Mouse (Mus musculus) hindbrain, embryonic 11.5 days (tissue): Measurements from ENCODE around the gene Farsa. TPM values are rescaled to one million over a fixed set of nuclear protein-coding genes. Genes with fewer than 3 reads are reported as not detected.
A peak's percentile ranks its signal among the peaks of the same experiment; 100 is the strongest.

Experiments
- ATAC-seq: fragments of 200-750 bp; cut with Nextera tagmentation; 2 replicates; pipeline ENCODE4 v1.8.0; 2017; ENCODE audit warnings: mild to moderate bottlenecking, moderate TSS enrichment, moderate library complexity; ENCODE audit not compliant: low FRiP score
- DNase-seq: peaks from one replicate; pipeline ENCODE4 v3.0.0-alpha.2; 2015; ENCODE audit warnings: low spot score
- H3K27ac ChIP-seq: fragments of 300-500 bp; sonication (generic); 2 replicates; pipeline ENCODE4 v1.5.1; 2014; ENCODE audit warnings: mild to moderate bottlenecking, low read depth, low read length
- H3K27me3 ChIP-seq: fragments of 300-500 bp; sonication (generic); 2 replicates; pipeline ENCODE4 v1.6.1; 2014; ENCODE audit warnings: mild to moderate bottlenecking, low read length, moderate library complexity, mixed read lengths; ENCODE audit not compliant: control insufficient read depth, insufficient read depth
- H3K36me3 ChIP-seq: fragments of 300-500 bp; sonication (generic); 2 replicates; pipeline ENCODE4 v1.6.1; 2014; ENCODE audit warnings: mild to moderate bottlenecking, low read length, moderate library complexity, mixed read lengths; ENCODE audit not compliant: control insufficient read depth, insufficient read depth
- H3K4me1 ChIP-seq: fragments of 300-500 bp; sonication (generic); replicated peaks from 2 replicates; pipeline ENCODE4 v1.6.1; 2014; ENCODE audit warnings: low read length, mixed read lengths; ENCODE audit not compliant: control insufficient read depth, insufficient read depth
- H3K4me2 ChIP-seq: fragments of 300-500 bp; sonication (generic); replicated peaks from 2 replicates; pipeline ENCODE4 v1.6.1; 2014; ENCODE audit warnings: mild to moderate bottlenecking, low read depth, low read length
- H3K4me3 ChIP-seq: fragments of 300-500 bp; sonication (generic); 2 replicates; pipeline ENCODE4 v1.5.1; 2014; ENCODE audit warnings: low read depth, low read length
- H3K9ac ChIP-seq: fragments of 300-500 bp; sonication (generic); 2 replicates; pipeline ENCODE4 v1.6.1; 2014; ENCODE audit warnings: low read depth, low read length
- H3K9me3 ChIP-seq: fragments of 300-500 bp; sonication (generic); 2 replicates; pipeline ENCODE4 v1.6.1; 2016; ENCODE audit warnings: low read length; ENCODE audit not compliant: control insufficient read depth
- WGBS: fragments of 180-500 bp; shearing (Covaris S2); extraction: QIAGEN DNeasy Blood & Tissue Kit; methylation state at CpG from one replicate; pipeline ENCODE4 v1.1.7; 2014; 5-methylcytosine and 5-hydroxymethylcytosine counted together
- polyA plus RNA-seq: library from polyadenylated mRNA; unstranded; fragments of >200 nt; fragmentation: Nextera tagmentation; extraction: Ambion mirVana; gene quantifications from 2 replicates; pipeline ENCODE4 v1.2.1, GENCODE M21; 2014

Farsa gene
- polyA plus RNA-seq, 1 experiment from 2014 or later = 89.6 TPM

GRCm38 (mm10) chr8:84846722-84847572 lies 9.8 kb upstream of the Farsa start, which contains the start of gene Calr:
Gene Calr (minus strand): TSS chr8:84846934.
- ATAC-seq (peak; percentile 99), DNase-seq (peak; percentile 99)
- H3K9me3 ChIP-seq = no peaks in the 10 kb centered on the region
- H3K4me3 ChIP-seq = peak within 1 kb of the TSS; percentile 96
- peaks cover 27% of the 10 kb centered on the region for H3K36me3 ChIP-seq
- peak within 1 kb of the TSS; percentile 74 for H3K4me2 ChIP-seq
- peak within 1 kb of the TSS; percentile 80 for H3K27ac ChIP-seq
- H3K9ac ChIP-seq = peak within 1 kb of the TSS; percentile 99
- no peaks in the 10 kb centered on the region for H3K27me3 ChIP-seq
- H3K4me1 ChIP-seq = peaks cover 7% of the 10 kb centered on the region; the same call in 1 of the 2 replicates
- WGBS = under 1% methylated on average over 54 of the region's 55 CpGs

GRCm38 (mm10) chr8:84847684-84848435 lies 8.9 kb upstream of the Farsa start:
- WGBS = 46% methylated on average over 6 of the region's 6 CpGs
- Histone ChIP-seq H3K9ac (0 out of 2 replicates have a peak overlapping the region, but pooled peaks have one; percentile 17), H3K9me3 (no peaks in the 10 kb centered on the region), H3K27ac (peak overlapping the region; percentile 76; the same call in 1 of the 2 replicates), H3K4me3 (peak overlapping the region; percentile 96), H3K36me3 (peaks cover 18% of the 10 kb centered on the region), H3K27me3 (no peaks in the 10 kb centered on the region), H3K4me2 (peak overlapping the region; percentile 65), H3K4me1 (peaks cover 7% of the 10 kb centered on the region; the same call in 1 of the 2 replicates)
- DNase-seq (no peak), ATAC-seq (no peak)

- ATAC-seq (peak; percentile 31), DNase-seq (no peak)
- no peaks in the 10 kb centered on the region for H3K27me3 ChIP-seq
- H3K4me2 ChIP-seq = no peak overlapping the region
- no peak overlapping the region for H3K27ac ChIP-seq
- H3K4me3 ChIP-seq = peak overlapping the region; percentile 92
- H3K9ac ChIP-seq = no peak overlapping the region
- WGBS = 92% methylated on average over 3 of the region's 3 CpGs
- H3K36me3 ChIP-seq = peaks cover 5% of the 10 kb centered on the region; the same call in 1 of the 2 replicates
- H3K4me1 ChIP-seq = peaks cover 7% of the 10 kb centered on the region
- no peaks in the 10 kb centered on the region for H3K9me3 ChIP-seq
These were observed 355 bp upstream of the Farsa start for GRCm38 (mm10) chr8:84856434-84856833.

- no peaks in the 10 kb centered on the region for H3K9me3 ChIP-seq
- peaks cover 4% of the 10 kb centered on the region; the same call in 1 of the 2 replicates for H3K27me3 ChIP-seq
- WGBS = 20% methylated on average over 35 of the region's 46 CpGs
- H3K4me1 ChIP-seq = peaks cover 3% of the 10 kb centered on the region; the same call in 1 of the 2 replicates
- no peak within 1 kb of the TSS for H3K27ac ChIP-seq
- H3K4me2 ChIP-seq = peak within 1 kb of the TSS; percentile 51
- H3K9ac ChIP-seq = peak within 1 kb of the TSS; percentile 34
- H3K36me3 ChIP-seq = peaks cover 13% of the 10 kb centered on the region
- ATAC-seq (peak; percentile 73), DNase-seq (peak; percentile 76)
- peak within 1 kb of the TSS; percentile 29 for H3K4me3 ChIP-seq
These were observed 14.9 kb downstream of the Farsa start, which contains the start of gene Syce2 for GRCm38 (mm10) chr8:84871376-84872308. Gene Syce2 (plus strand): TSS chr8:84872111.

GRCm38 (mm10) chr8:84872309-84872965 lies 15.6 kb downstream of the Farsa start:
- DNase-seq (peak; percentile 51), ATAC-seq (peak; percentile 71)
- Histone ChIP-seq H3K4me2 (peak overlapping the region; percentile 51), H3K9ac (peak overlapping the region; percentile 34), H3K9me3 (no peaks in the 10 kb centered on the region), H3K36me3 (peaks cover 13% of the 10 kb centered on the region), H3K4me3 (peak overlapping the region; percentile 29), H3K27me3 (peaks cover 4% of the 10 kb centered on the region; the same call in 1 of the 2 replicates), H3K4me1 (peaks cover 3% of the 10 kb centered on the region; the same call in 1 of the 2 replicates), H3K27ac (no peak overlapping the region)
- WGBS = 3% methylated on average over 50 of the region's 54 CpGs

GRCm38 (mm10) chr8:84873016-84873415 lies 16.2 kb downstream of the Farsa start:
- Histone ChIP-seq H3K4me2 (peak overlapping the region; percentile 51), H3K27ac (no peak overlapping the region), H3K4me1 (peaks cover 3% of the 10 kb centered on the region; the same call in 1 of the 2 replicates), H3K27me3 (peaks cover 4% of the 10 kb centered on the region; the same call in 1 of the 2 replicates), H3K9me3 (no peaks in the 10 kb centered on the region), H3K36me3 (peaks cover 8% of the 10 kb centered on the region), H3K9ac (no peak overlapping the region), H3K4me3 (no peak overlapping the region)
- no peak for ATAC-seq
- WGBS = 76% methylated on average over 4 of the region's 4 CpGs
- DNase-seq = no peak

- H3K27me3 ChIP-seq = peaks cover 4% of the 10 kb centered on the region; the same call in 1 of the 2 replicates
- H3K36me3 ChIP-seq = no peaks in the 10 kb centered on the region
- WGBS = 97% methylated on average over 3 of the region's 3 CpGs
- no peaks in the 10 kb centered on the region for H3K9me3 ChIP-seq
- H3K4me3 ChIP-seq = no peak overlapping the region
- no peak overlapping the region for H3K4me2 ChIP-seq
- H3K27ac ChIP-seq = no peak overlapping the region
- H3K4me1 ChIP-seq = peaks cover 3% of the 10 kb centered on the region; the same call in 1 of the 2 replicates
- H3K9ac ChIP-seq = no peak overlapping the region
- no peak for DNase-seq
- ATAC-seq = no peak
These were observed 17.6 kb downstream of the Farsa start for GRCm38 (mm10) chr8:84874339-84874738.
